Mouse (Mus musculus) embryonic stem cell, embryonic (primary cell): ENCODE results near the gene Snx32.

ENCODE experiments used
- CTCF ChIA-PET, 4 experiments: fragments of 300-600 bp in 2 of 4; fragments of 350-600 bp in 2 of 4; sonication (Branson Sonifier 250); formaldehyde crosslinking; loops; one replicate each; lab custom pipeline; 2022; ENCODE audit warnings: inconsistent platforms in 2 of 4; lab: Charles Lee
- POLR2A ChIA-PET, 4 experiments: fragments of 300-600 bp in 2 of 4; fragments of 350-600 bp in 2 of 4; sonication (Branson Sonifier 250); formaldehyde crosslinking; loops; one replicate each; lab custom pipeline; 2022; ENCODE audit warnings: antibody characterized with exemption in 4 of 4, inconsistent platforms in 1 of 4; lab: Charles Lee

The Snx32 gene

GRCm38 (mm10) chr19:5461411-5461810, 48.9 kb downstream of the Snx32 start:
- ChIA-PET POLR2A (interaction anchor here (1.0 to 28.9 kb wide), 13 partner anchors 9 to 166 kb away, joined by 3 to 735 read pairs (median 7); partner anchors contain the start of genes Mus81 (in 4 of the 4), Cfl1 (in 2 of the 4), Drap1 (in 2 of the 4) and AI837181 (in 1 of the 4)), CTCF (interaction anchor here in 2 of 4 experiments (2.2 to 10.5 kb wide), 2 partner anchors 27 kb away, joined by 13 to 118 read pairs; partner anchors contain the start of genes Mus81 (in 2 of the 2) and Cfl1 (in 1 of the 2))

GRCm38 (mm10) chr19:5460465-5460911, 49.9 kb downstream of the Snx32 start, which contains the start of gene Fibp:
TSS of gene Fibp (plus strand) at chr19:5460615.
- CTCF ChIA-PET = interaction anchor here (0.5 to 10.5 kb wide), 16 partner anchors 9 to 326 kb away, joined by 3 to 118 read pairs (median 4); partner anchors contain the start of genes Mus81 (in 3 of the 4), Ap5b1 (in 1 of the 4) and Cfl1 (in 1 of the 4)

GRCm38 (mm10) chr19:5459896-5460295, 50.4 kb downstream of the Snx32 start:
- ChIA-PET CTCF (interaction anchor here (0.5 to 10.5 kb wide), 13 partner anchors 10 to 327 kb away, joined by 3 to 118 read pairs (median 5); partner anchors contain the start of genes Mus81 (in 3 of the 4), Ap5b1 (in 1 of the 4) and Cfl1 (in 1 of the 4)), POLR2A (interaction anchor here (0.7 to 28.9 kb wide), 37 partner anchors 8 to 625 kb away, joined by 3 to 735 read pairs (median 5); partner anchors contain the start of genes Mus81 (in 4 of the 4), Cfl1 (in 3 of the 4), AI837181 (in 2 of the 4) and Drap1 (in 2 of the 4))

More at GRCm38 (mm10) chr19:5460465-5460911, 49.9 kb downstream of the Snx32 start, which contains the start of gene Fibp:
- POLR2A ChIA-PET = interaction anchor here (0.5 to 28.9 kb wide), 46 partner anchors 8 to 804 kb away, joined by 3 to 735 read pairs (median 4); partner anchors contain the start of genes Mus81 (in 4 of the 4), Cfl1 (in 3 of the 4), AI837181 (in 2 of the 4) and Drap1 (in 2 of the 4)

GRCm38 (mm10) chr19:5459019-5459418, 51.3 kb downstream of the Snx32 start:
- POLR2A ChIA-PET = interaction anchor here in 3 of 4 experiments (0.9 to 28.9 kb wide), 11 partner anchors 9 to 92 kb away, joined by 3 to 735 read pairs (median 14); partner anchors contain the start of genes Cfl1 (in 3 of the 3), Mus81 (in 3 of the 3), Banf1 (in 1 of the 3) and Eif1ad (in 1 of the 3)
- CTCF ChIA-PET = interaction anchor here in 3 of 4 experiments (1.9 to 10.5 kb wide), 4 partner anchors 29 to 51 kb away, joined by 8 to 118 read pairs (median 12); partner anchors contain the start of genes Mus81 (in 3 of the 3), Cfl1 (in 1 of the 3) and Snx32 (in 1 of the 3)

- ChIA-PET CTCF (interaction anchor here in 3 of 4 experiments (0.6 to 2.8 kb wide), 28 partner anchors 9 to 819 kb away, joined by 3 to 34 read pairs (median 6); partner anchors contain the start of genes Mus81 (in 2 of the 3), AI837181 (in 1 of the 3), Cfl1 (in 1 of the 3) and Ctsw (in 1 of the 3)), POLR2A (interaction anchor here (0.5 to 28.9 kb wide), 99 partner anchors 8 to 883 kb away, joined by 3 to 735 read pairs (median 4); partner anchors contain the start of genes Mus81 (in 4 of the 4), AI837181 (in 3 of the 4), Cfl1 (in 3 of the 4) and Ctsw (in 3 of the 4))
Measured at GRCm38 (mm10) chr19:5457746-5458442, 52.4 kb downstream of the Snx32 start, which contains the start of gene Ccdc85b. TSS of gene Ccdc85b (minus strand) at chr19:5457894.

GRCm38 (mm10) chr19:5456922-5457745, 53.2 kb downstream of the Snx32 start:
- ChIA-PET POLR2A (interaction anchor here (0.5 to 28.9 kb wide), 134 partner anchors 8 to 685 kb away, joined by 3 to 735 read pairs (median 4); partner anchors contain the start of genes Fosl1 (in 4 of the 4), Mus81 (in 4 of the 4), AI837181 (in 3 of the 4) and Cfl1 (in 3 of the 4)), CTCF (interaction anchor here (0.5 to 2.8 kb wide), 54 partner anchors 8 to 830 kb away, joined by 3 to 34 read pairs (median 4); partner anchors contain the start of genes Mus81 (in 3 of the 4), AI837181 (in 2 of the 4), Drap1 (in 2 of the 4) and Fosl1 (in 2 of the 4))

- POLR2A ChIA-PET = interaction anchor here (0.5 to 28.9 kb wide), 106 partner anchors 8 to 964 kb away, joined by 3 to 735 read pairs (median 4); partner anchors contain the start of genes Fosl1 (in 4 of the 4), AI837181 (in 3 of the 4), Cfl1 (in 3 of the 4) and Ctsw (in 3 of the 4)
- CTCF ChIA-PET = interaction anchor here (0.6 to 2.8 kb wide), 48 partner anchors 7 to 1868 kb away, joined by 3 to 34 read pairs (median 4); partner anchors contain the start of genes Mus81 (in 3 of the 4), AI837181 (in 2 of the 4), Drap1 (in 2 of the 4) and Fosl1 (in 2 of the 4)
Measured at GRCm38 (mm10) chr19:5456241-5456921, 54.0 kb downstream of the Snx32 start.

GRCm38 (mm10) chr19:5455568-5455967, 54.8 kb downstream of the Snx32 start:
- POLR2A ChIA-PET = interaction anchor here in 3 of 4 experiments (1.0 to 28.9 kb wide), 27 partner anchors 8 to 577 kb away, joined by 3 to 735 read pairs (median 16); partner anchors contain the start of genes Cfl1 (in 3 of the 3), Mus81 (in 3 of the 3), AI837181 (in 2 of the 3) and Drap1 (in 2 of the 3)
- CTCF ChIA-PET = interaction anchor here in 2 of 4 experiments (1.0 to 2.6 kb wide), 12 partner anchors 7 to 337 kb away, joined by 3 to 13 read pairs (median 4); partner anchors contain the start of genes Fosl1 (in 2 of the 2), AI837181 (in 1 of the 2), Ap5b1 (in 1 of the 2) and Drap1 (in 1 of the 2)

- POLR2A ChIA-PET = interaction anchor here in 3 of 4 experiments (1.6 to 28.9 kb wide), 12 partner anchors 8 to 72 kb away, joined by 4 to 735 read pairs (median 38); partner anchors contain the start of genes Cfl1 (in 3 of the 3), Mus81 (in 3 of the 3), AI837181 (in 2 of the 3) and Drap1 (in 2 of the 3)
- CTCF ChIA-PET = interaction anchor here in 2 of 4 experiments (1.1 to 1.7 kb wide), 3 partner anchors 33 to 106 kb away, joined by 3 to 6 read pairs (median 3); no protein-coding TSS in a partner anchor
Measured at GRCm38 (mm10) chr19:5455037-5455436, 55.3 kb downstream of the Snx32 start.

- POLR2A ChIA-PET = interaction anchor here in 3 of 4 experiments (0.7 to 1.7 kb wide), 11 partner anchors 9 to 43 kb away, joined by 3 to 6 read pairs (median 3); partner anchors contain the start of genes Fibp (in 2 of the 3), Cfl1 (in 1 of the 3), Drap1 (in 1 of the 3) and Mus81 (in 1 of the 3)
Measured at GRCm38 (mm10) chr19:5451766-5452165, 58.6 kb downstream of the Snx32 start.

GRCm38 (mm10) chr19:5449673-5450072, 60.7 kb downstream of the Snx32 start:
- ChIA-PET POLR2A (interaction anchor here in 3 of 4 experiments (0.6 to 5.7 kb wide), 15 partner anchors 7 to 64 kb away, joined by 3 to 44 read pairs (median 4); partner anchors contain the start of genes Ccdc85b (in 3 of the 3), Cfl1 (in 2 of the 3), Drap1 (in 1 of the 3) and Fibp (in 1 of the 3)), CTCF (interaction anchor here in 3 of 4 experiments (0.9 to 3.0 kb wide), 6 partner anchors 7 to 119 kb away, joined by 3 to 13 read pairs (median 4); partner anchors contain the start of genes Ccdc85b (in 1 of the 3) and Mus81 (in 1 of the 3))

More at GRCm38 (mm10) chr19:5451766-5452165, 58.6 kb downstream of the Snx32 start:
- CTCF ChIA-PET = interaction anchor here in 2 of 4 experiments (0.7 to 1.2 kb wide), 3 partner anchors 12 to 436 kb away, joined by 3 to 4 read pairs (median 3); no protein-coding TSS in a partner anchor

GRCm38 (mm10) chr19:5448354-5449150, 61.8 kb downstream of the Snx32 start:
- ChIA-PET POLR2A (interaction anchor here in 3 of 4 experiments (0.6 to 5.7 kb wide), 24 partner anchors 8 to 397 kb away, joined by 3 to 44 read pairs (median 4); partner anchors contain the start of genes Ccdc85b (in 3 of the 3), Drap1 (in 3 of the 3), Cfl1 (in 2 of the 3) and Fibp (in 2 of the 3)), CTCF (interaction anchor here (0.7 to 3.0 kb wide), 9 partner anchors 8 to 120 kb away, joined by 3 to 13 read pairs (median 4); partner anchors contain the start of genes Ccdc85b (in 1 of the 4) and Mus81 (in 1 of the 4))
